Mouse (Mus musculus): ENCODE results near the gene Kank2. TPM values are rescaled to one million over a fixed set of nuclear protein-coding genes. Genes with fewer than 3 reads are reported as not detected.

Kank2 gene
- total RNA-seq, 1 experiment from 2014 or later, result 0.23 TPM

GRCm38 (mm10) chr9:21729264-21729663, 69.3 kb downstream of the Kank2 start:
- no peak for ATAC-seq (ENCODE audit: extremely low read depth, insufficient number of reproducible peaks, low FRiP score, poor library complexity, severe bottlenecking)

GRCm38 (mm10) chr9:21728261-21728832, 70.2 kb downstream of the Kank2 start:
- no peak for ATAC-seq (ENCODE audit: extremely low read depth, insufficient number of reproducible peaks, low FRiP score, poor library complexity, severe bottlenecking)

DNA sequence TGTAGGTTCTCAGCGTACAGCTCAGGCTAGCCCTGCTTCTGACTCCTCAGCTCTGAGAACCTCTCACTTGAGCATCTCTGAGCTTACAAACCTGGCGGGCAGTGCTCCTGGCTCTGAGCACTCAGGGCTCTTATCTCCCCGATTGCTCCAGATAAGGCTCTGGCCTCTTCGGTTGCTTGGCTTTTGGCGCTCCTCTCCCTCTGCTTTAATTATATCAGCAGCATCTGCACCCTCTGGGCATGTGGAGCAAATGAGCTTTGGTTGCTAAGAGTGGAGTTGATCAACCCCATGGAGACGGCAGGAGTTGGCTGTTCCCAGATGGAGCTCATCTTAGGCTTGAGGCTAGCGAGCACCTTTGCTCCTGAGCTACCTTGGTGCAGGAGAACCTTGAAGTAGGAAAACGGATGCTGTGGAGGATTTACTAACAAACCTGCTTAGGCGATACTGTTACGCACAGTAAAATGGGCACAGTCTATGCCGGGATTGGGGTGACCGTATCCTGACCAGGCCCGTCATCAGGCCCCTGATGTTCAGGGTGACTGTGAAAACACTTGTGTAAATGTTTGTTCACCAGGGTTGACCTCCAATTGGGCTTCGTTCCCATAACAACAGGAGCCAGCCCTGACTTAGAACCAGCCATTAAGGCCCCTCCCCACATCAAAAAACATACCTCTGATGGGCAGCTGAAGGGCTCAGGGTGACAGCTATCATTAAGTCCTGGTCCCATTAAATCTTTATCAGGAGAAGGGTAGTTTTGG, 72.1 kb downstream of the Kank2 start:
- ATAC-seq (ENCODE audit: extremely low read depth, insufficient number of reproducible peaks, low FRiP score, poor library complexity, severe bottlenecking), result no peak

DNA sequence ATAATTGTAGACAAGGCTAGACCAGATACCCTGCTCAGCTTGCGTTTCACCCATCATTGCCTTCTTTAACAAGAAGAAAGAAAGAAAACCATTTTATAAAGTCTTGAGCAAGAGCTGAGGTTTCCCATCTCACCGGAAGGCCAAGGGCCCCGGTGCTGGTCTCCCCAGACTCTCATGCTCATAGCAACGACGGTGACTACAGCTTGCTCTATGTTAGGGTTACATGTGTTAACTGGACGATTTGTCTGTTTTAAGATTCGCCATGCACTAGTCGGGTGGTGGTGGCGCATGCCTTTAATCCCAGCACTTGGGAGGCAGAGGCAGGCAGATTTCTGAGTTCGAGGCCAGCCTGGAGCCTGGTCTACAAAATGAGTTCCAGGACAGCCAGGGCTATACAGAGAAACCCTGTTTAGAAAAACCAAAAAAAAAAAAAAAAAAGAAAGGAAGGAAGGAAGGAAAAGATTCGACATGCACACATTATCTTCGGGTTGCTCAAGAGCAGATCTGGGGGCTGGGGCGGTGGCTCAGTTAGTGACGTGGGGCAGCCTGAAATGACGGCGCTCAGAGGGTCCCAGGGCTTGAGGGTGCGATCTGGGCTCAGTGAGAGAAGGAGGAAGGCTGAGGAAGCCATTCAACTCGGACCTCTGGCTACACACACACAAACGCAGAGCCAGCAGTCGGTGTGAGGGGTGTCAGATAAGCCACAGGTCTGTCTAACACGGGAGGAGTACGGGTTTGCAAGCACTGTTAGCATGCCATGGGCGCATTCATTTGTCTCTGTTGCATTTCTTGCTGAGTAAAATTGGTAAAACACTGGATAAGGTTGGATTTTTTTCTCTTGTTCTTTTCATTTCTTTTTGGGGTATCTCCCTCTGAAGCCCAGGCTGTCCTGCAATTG, 73.1 kb downstream of the Kank2 start:
- no peak for ATAC-seq (ENCODE audit: extremely low read depth, insufficient number of reproducible peaks, low FRiP score, poor library complexity, severe bottlenecking)

DNA sequence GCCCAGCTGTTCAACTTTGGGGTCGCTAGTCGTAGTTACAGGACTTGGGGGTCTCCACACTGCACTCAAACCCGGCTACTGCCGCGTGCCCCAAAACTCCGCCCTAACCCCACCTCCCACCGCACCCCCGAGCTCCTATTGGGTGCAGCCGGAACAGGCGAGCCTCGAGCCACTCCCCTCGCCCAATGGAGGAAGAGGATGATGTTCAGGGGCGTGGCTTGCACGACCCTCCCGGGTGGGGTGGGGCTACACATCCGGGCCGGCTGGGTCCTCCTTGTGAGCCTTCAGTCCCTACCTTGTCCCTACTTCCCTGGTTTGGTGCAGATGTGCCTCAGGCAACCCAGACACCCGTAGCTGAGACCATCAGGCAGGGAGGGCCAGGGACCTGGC, 74.4 kb downstream of the Kank2 start:
- peak; percentile 82 for ATAC-seq (ENCODE audit: extremely low read depth, insufficient number of reproducible peaks, low FRiP score, poor library complexity, severe bottlenecking)

DNA sequence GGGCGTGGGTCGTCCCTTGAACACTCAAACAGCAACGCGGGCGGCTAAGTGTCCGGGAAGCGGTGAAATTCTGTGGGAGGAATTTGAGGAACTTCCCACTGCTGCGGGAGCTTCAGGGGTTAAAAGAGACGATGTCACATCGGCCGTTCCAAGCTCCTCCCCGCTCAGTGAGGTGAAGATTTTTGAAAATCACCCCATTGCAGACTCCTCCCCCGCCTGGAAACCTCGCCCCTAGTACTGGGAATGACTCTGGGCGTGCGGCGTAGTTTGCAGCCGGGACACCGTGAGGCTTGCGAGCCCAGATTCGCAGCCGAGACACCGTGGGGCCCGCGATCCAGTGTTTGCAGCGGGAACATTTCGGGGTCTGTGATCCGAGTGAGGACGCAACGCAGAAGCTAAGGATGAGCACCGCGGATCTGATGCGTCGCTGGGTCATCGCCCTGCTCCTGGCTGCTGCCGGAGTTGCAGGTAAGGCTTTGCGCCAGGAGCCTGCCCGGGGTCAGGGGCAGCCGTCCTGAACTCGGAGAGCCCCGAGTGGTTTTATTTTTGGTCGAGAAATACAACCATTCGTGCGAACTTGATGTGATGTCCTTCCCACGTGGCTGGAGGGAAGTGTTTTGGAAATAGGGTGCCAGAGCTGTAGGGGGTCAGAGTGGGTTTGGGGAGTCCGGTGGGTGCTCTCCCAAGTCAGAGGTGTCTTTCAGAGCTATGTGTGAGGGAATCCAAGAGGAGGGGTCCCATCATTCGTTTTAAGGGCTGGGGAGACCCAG, 75.0 kb downstream of the Kank2 start, which contains the start of gene Ldlr:
Gene Ldlr, plus strand, starts transcription at position 107 of the 770 bp plus-strand sequence.
- peak; percentile 34; the same call in 1 of the 2 replicates for ATAC-seq (ENCODE audit: extremely low read depth, insufficient number of reproducible peaks, low FRiP score, poor library complexity, severe bottlenecking)

- ATAC-seq (ENCODE audit: extremely low read depth, insufficient number of reproducible peaks, low FRiP score, poor library complexity, severe bottlenecking), result no peak
These were observed 77.5 kb downstream of the Kank2 start for GRCm38 (mm10) chr9:21721036-21721435.

DNA sequence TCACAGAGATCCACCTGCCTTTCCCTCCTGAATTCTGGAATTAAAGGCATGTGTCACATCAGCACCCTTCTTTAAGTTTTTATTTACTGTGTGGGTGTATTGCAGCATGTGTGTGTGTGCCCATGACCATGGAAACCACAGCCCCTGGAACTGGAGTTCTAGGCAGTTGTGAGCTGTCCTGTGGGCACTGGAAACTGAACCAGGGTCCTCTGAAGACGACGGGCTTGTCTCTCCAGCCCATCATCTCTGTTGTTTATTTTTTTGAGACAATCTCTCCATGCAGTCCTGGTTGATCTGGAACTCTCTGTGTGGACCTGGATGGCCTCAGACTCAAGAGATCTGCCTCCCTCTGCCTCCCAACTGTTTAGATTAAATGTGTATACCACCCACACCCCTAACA, 81.5 kb downstream of the Kank2 start:
- no peak for ATAC-seq (ENCODE audit: extremely low read depth, insufficient number of reproducible peaks, low FRiP score, poor library complexity, severe bottlenecking)

Other genes starting within 250 kb of the Kank2 start
- 23.7 and 28.5 TPM in 2 replicates for gene Timm29, start 206.0 kb downstream of the Kank2 start, total RNA-seq (2017)
- 8.1 and 11.1 TPM in 2 replicates for gene Yipf2, start 205.9 kb downstream of the Kank2 start, total RNA-seq (2017)
- 70.4 and 71.1 TPM in 2 replicates for gene Smarca4, start 182.6 kb downstream of the Kank2 start, total RNA-seq (2017)
- 8.6 and 10.0 TPM in 2 replicates for gene Ldlr, start 75.3 kb downstream of the Kank2 start, total RNA-seq (2017)
- gene Spc24, start 38.4 kb downstream of the Kank2 start, total RNA-seq (2017), result 2.7 and 5.2 TPM in 2 replicates
- gene Angptl8, start 36.8 kb upstream of the Kank2 start, total RNA-seq (2017), result not detected in 2 replicates
- 1.2 and 3.3 TPM in 2 replicates for gene Dock6, start 53.9 kb upstream of the Kank2 start, total RNA-seq (2017)
- gene Rab3d, start 119.4 kb upstream of the Kank2 start, total RNA-seq (2017), result 17.1 and 20.0 TPM in 2 replicates
- gene Ccdc159, start 128.7 kb upstream of the Kank2 start, total RNA-seq (2017), result not detected in 2 replicates
- gene Tmem205, start 128.8 kb upstream of the Kank2 start, total RNA-seq (2017), result 1.6 TPM in 1 of 2 replicates, not detected in the other
- 0.25 TPM in 1 of 2 replicates, not detected in the other for gene Plppr2, start 138.3 kb upstream of the Kank2 start, total RNA-seq (2017)
- 3.1 and 3.7 TPM in 2 replicates for gene Swsap1, start 157.0 kb upstream of the Kank2 start, total RNA-seq (2017)
- gene Epor, start 164.8 kb upstream of the Kank2 start, total RNA-seq (2017), result not detected in 2 replicates
- gene Rgl3, start 190.7 kb upstream of the Kank2 start, total RNA-seq (2017), result not detected in 2 replicates
- 0.49 TPM in 1 of 2 replicates, not detected in the other for gene Ccdc151, start 203.9 kb upstream of the Kank2 start, total RNA-seq (2017)
- gene Prkcsh, start 204.1 kb upstream of the Kank2 start, total RNA-seq (2017), result 37.1 and 40.3 TPM in 2 replicates